Mouse (Mus musculus): ENCODE results near the gene Bcat1.

Bcat1 gene

GRCm38 (mm10) chr6:145091998-145092397, 16.0 kb upstream of the Bcat1 start:
- no peak for DNase-seq

GRCm38 (mm10) chr6:145090928-145091327, 14.9 kb upstream of the Bcat1 start:
- DNase-seq: no peak

DNA sequence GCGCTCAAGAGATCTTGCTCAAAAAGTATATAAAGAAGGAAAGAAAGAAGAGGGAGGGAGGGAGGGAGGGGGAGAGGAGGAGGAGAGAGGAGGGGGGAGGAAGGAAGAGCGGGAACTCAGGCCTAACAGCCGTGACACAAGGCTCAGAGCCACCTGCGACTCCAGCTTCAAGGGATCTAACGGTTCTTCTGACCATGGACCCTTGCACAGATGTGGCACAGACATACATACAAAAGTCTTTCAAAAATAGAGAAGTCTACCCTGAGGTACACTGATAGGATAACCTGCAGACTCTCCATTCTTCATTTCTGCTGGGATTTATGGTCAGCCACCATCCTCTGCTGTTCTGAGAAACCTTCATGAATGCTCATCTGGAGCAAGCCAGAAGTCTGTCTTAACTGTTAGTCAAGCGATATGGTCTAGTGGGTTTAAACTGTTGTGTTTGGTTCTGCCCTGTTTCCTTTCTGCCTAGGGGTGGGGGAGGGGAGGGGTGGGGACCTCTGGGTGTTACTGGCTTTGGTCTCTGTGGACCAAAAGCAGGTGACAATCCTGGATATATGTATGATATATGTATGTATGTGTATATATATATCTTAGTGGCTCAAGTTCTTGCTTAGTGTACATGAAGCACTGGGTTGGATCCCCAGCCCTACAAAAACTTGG, 14.3 kb upstream of the Bcat1 start:
- DNase-seq: no peak

- no peak for DNase-seq
These were observed 13.4 kb upstream of the Bcat1 start for GRCm38 (mm10) chr6:145089373-145089772.

DNA sequence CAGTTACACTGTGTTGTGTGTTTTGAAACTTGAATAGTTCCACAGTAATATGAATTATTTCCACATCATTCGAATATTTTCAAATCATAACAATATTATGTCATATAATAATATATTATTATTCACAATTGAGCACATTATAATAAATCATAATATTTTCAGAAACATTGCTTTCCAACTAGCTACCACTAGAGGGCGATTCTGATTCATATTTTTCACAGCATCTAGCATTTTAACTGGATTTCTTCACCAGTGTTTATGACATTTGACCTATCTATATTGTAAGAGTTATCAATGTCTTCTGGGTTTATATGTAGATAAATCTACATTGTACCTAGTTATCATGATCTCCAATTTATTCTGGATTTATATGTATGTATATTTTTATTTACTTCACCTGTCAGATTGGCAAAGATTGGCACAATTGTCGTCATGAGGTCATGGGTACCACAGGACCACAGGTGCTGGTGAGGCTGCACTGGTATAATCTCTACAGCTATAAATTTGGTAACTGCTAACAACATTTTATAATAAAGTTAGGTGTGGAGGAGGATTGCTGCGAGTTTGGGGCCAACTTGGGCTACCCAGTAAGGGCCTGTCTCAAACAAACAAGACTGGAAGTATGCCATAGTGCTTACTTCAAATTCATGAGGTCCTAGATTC, 12.6 kb upstream of the Bcat1 start:
- DNase-seq: no peak

DNA sequence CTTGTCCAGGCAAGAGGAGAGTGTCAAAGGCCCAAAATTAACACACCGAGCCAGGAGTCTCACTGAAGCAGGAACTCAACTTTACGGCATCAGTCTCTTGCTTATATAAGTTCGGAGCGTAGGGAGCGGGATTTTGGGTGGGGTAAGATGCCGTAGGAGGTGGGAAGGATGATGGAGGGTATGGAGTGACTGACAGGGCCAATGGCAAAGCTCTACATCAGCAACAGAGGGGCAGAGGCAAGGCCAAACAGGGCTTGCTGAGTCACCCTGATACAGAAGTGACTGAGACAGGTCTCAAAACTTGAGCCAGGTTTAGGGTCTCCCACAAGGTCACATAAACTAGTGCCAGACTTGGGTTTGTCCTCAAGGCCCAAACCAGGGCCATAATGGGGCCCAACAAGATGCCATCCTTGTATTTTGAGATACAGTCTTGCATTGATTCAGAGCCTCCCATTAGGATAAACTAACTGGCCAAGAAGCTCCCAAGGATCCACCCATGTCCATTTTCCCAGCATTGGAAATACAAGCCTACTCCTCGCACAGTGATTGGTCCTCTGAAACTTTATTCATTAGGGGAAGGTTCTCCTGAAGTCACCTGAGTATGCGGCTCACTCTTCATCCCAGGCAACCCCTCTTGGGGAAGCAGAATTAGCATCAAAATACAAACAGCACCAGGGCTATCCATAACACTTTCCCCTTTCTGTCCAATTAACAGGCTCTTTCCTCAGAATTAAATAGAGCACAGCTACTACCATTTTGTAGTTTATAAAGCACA, 8.5 kb upstream of the Bcat1 start:
- no peak for DNase-seq

- no peak for DNase-seq
These were observed 5.7 kb upstream of the Bcat1 start for GRCm38 (mm10) chr6:145081721-145082120.

GRCm38 (mm10) chr6:145079087-145079759, 3.2 kb upstream of the Bcat1 start:
- DNase-seq: no peak

GRCm38 (mm10) chr6:145076286-145076685, 302 bp upstream of the Bcat1 start:
- no peak for DNase-seq

DNA sequence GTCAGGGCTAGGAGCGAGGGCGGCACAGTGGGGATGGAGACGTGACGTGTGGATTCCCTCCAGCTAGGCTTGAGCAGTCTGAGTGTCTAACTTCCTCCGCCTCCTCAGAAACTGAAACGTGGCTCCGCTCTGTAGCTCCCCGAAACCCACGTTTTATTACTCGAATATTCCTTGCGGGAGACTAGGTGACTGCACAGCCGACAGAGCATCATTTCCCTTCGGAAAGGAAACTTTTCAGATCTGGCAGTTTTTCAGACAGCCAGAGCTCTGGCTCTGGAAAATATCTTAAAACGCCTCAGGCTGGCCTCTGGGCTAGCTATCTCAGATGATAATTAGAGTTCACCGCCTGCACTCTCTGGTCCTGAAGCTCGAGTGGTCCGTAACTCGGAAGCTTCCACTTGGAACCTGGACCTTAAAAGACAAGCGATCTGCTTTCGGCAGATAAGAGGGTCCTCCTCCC, 866 bp downstream of the Bcat1 start:
- peak in 1 of 2 experiments; percentile 12 for DNase-seq

DNA sequence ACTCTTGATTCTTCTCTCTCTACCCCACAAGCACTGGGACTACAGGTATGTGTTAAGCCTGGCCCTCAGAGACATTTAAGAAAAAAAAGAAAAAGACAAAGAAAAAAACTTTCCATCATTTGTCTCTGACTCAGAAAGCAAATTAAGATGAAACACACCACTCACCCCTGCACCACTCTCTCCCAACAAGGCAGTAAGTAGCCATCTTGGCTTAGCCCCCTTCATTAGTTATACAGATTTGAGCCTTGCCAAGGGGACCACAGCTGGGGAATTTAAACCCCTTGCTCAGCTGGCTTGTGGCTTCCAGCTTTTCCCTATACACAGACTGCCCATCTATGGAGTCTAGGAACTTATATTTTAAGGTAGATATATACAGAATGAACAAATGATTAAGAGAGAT, 1.5 kb downstream of the Bcat1 start:
- no peak for DNase-seq

DNA sequence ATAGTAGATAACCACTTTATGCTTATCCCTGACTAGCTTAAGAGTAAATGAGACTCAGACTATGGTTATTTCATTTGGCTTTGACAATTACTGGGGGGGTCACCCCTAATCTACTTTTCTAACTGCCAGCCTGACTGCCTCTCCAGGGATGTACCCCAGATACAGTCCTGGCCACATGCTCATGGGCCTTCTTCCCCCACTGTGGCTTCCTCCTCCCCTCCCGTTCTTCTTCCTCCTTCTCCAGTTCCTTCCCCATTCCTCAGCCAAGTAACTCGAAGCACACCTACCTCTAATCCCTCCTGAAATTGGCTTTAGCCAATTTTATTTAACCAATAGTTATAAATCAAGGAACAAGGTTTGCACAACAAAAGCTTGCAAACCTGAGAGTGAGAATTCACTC, 6.1 kb downstream of the Bcat1 start:
- DNase-seq: no peak

DNA sequence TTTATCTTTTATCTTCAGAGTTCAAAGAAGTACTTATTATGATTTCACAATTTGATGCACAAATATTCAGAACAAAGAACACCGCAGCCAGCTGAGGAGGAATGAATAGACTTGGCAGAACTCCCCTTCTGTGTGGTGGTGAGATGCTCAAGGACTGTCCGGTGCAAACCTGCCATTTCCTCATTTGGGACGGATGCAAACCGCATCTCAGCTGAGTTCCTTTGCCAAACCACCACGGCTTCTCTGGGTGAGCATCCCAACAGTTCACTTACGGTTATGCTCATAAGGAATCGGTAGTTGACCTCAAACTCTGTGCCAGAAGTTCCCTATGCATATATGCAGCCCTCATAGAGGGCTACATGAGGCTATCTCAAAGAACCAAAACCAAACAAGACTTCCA, 6.6 kb downstream of the Bcat1 start:
- DNase-seq: no peak

- DNase-seq: no peak
These were observed 8.3 kb downstream of the Bcat1 start for GRCm38 (mm10) chr6:145067679-145068078.

DNA sequence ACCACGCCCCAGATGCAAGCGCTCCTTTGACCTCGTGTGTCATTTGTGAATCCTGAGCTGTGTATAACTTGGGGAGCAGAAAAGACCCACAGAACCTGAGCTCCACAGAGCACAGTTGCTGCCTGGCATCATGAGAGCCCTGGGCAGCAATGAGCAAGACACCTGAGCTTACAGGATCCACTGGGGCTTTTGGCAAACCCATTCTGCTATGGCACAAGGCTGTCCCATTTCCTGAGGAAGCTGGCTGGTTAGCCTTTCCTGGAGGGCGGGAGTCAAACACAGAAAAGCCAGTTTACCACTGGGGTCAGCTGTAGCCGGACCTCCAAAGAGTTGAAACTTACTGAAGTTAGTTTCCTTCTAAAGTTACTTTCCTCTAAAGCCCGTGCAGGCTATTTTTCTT, 9.6 kb downstream of the Bcat1 start:
- DNase-seq: no peak

DNA sequence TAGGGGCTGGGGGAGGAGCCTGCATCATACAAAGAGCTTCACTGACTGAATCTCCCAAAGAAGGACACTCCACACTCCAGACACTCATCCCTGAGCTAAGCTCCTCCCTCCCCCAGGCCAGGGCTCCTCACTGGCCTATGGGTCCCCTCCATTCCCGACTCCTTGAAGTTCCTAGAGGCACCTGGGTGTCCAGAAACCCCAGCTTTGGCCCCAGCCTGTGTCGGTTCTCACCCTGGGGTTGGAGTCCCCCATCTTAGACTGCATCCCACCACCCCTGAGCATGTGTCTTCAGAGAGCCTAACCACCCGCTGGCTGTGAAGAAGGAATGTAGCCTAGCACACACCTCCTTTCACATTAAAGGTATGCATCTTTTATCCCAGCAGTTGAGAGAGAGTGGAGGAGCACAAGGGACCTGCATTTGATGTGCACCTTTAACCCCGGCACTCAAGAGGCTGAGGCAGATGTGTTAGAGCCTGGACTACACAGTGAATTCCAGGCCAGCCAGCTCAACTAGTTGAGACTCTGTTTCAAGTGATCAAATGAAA, 10.6 kb downstream of the Bcat1 start:
- DNase-seq: no peak

GRCm38 (mm10) chr6:145064104-145064503, 11.9 kb downstream of the Bcat1 start:
- DNase-seq: no peak

DNA sequence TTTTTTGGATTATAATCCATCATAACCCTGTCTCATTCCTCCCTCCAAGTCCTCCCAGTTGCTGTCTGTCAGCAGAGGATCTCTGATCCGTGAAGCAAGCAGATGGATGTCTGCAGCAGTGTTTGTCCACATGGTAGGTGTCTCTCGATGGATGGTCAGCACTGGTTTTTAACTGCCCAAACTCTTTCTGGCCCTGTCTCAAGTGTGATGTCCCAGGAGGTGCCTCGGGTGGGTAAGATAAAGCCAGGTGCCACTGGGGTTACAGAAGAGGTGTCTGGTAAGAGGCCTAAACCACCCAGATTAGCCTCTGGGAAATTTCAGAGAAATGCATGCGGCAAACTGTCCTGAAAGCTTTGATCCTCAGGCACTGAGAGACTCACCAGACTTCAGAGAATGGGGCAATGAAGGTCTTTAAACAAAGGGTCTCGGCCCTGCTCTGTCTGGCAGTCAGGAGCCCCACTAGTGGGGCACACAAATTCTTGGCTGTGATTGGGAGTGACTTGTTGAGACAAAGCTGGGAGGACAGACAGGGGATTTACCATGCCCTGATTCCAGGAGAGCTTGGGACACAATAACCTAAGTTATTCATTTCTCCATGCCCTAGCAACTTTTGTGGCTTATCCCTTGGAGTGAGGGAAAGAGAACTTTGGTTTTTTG, 12.6 kb downstream of the Bcat1 start:
- DNase-seq: no peak

DNA sequence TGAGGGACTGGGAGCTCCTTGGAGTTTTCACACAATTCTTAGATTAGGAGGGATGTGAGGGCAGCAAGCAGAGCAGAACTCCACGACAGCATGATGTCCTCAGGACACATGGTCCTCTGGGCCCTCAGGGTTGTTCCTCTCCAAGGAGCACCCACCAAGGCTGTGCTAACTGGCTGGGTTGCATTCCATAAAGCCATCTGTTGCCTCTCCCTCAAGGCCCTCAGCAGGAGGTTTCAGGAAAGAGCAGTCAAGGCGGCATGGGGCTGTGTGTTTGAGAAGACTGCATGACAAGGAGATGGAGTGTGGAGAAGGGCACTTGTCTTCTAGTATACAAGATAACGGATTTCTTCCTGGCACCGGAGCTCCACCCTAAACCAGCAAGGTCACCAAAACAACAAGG, 13.2 kb downstream of the Bcat1 start:
- no peak for DNase-seq

- DNase-seq: no peak
These were observed 14.6 kb downstream of the Bcat1 start for GRCm38 (mm10) chr6:145061361-145061760.

DNA sequence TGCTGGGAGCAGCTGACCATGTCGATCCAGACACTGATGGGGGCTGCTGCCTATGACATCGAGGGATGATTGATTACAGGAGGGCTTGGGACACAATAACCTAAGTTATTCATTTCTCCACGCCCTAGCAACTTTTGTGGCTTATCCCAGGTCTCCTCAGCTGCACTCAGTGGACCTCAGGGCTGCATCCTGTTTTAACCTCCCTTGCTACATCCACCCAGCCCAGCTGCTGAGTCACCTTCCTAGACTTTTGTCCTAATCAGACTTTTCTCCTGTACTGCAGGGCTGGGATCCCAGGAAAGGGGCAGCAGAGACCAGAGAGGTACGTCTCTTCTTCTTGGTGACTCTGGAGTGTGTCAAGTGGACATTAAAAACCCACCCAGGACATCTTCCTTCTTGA, 19.9 kb downstream of the Bcat1 start:
- DNase-seq: no peak

- no peak for DNase-seq
These were observed 20.6 kb downstream of the Bcat1 start for GRCm38 (mm10) chr6:145055277-145055858.
